Mouse (Mus musculus) MEL (cell line): ENCODE results near the gene Naa15. TPM values are rescaled to one million over a fixed set of nuclear protein-coding genes. Genes with fewer than 3 reads are reported as not detected.

Source experiments
- DNase-seq: peaks from one replicate; pipeline ENCODE4 v3.0.0; 2011; ENCODE audit warnings: low read depth, low spot score
- H3K27ac ChIP-seq: 2 replicates; pipeline ENCODE4 v1.5.1; 2012; ENCODE audit warnings: low read depth, mild to moderate bottlenecking, control low read depth, low read length, moderate library complexity; ENCODE audit not compliant: control insufficient read depth
- H3K27me3 ChIP-seq, 2 experiments: fragments of 150-350 bp in 1 of 2; sonication (generic) in 1 of 2; 2 replicates each; pipeline ENCODE4 v1.6.1; 2012; ENCODE audit warnings: low read length in 2 of 2, mild to moderate bottlenecking in 2 of 2, improper control_type of control experiment in 1 of 2, moderate library complexity in 1 of 2; ENCODE audit not compliant: insufficient read depth in 2 of 2, control insufficient read depth in 1 of 2
- H3K36me3 ChIP-seq, 2 experiments: 2 replicates each; pipeline ENCODE4 v1.6.1; 2012 to 2014; ENCODE audit warnings: low read length in 2 of 2, improper control_type of control experiment in 1 of 2, inconsistent platforms in 1 of 2, mild to moderate bottlenecking in 1 of 2; ENCODE audit not compliant: insufficient read depth in 2 of 2, control insufficient read depth in 1 of 2
- H3K4me1 ChIP-seq, 2 experiments: fragments of 150-350 bp in 1 of 2; sonication (generic) in 1 of 2; 2 replicates each; pipeline ENCODE4 v1.6.1; 2012; ENCODE audit warnings: low read length in 2 of 2, improper control_type of control experiment in 1 of 2, mild to moderate bottlenecking in 1 of 2; ENCODE audit not compliant: insufficient read depth in 2 of 2, control insufficient read depth in 1 of 2
- H3K4me3 ChIP-seq, 2 experiments: fragments of 150-350 bp in 1 of 2; sonication (generic) in 1 of 2; 2 replicates each; pipeline ENCODE4 v1.5.1; 2012; ENCODE audit warnings: low read depth in 2 of 2, low read length in 2 of 2, mild to moderate bottlenecking in 2 of 2, moderate library complexity in 2 of 2, control low read depth in 1 of 2, improper control_type of control experiment in 1 of 2; ENCODE audit not compliant: control insufficient read depth in 1 of 2, insufficient read depth in 1 of 2
- H3K79me2 ChIP-seq: 2 replicates; pipeline ENCODE4 v1.6.1; 2012; ENCODE audit warnings: mild to moderate bottlenecking, low read length, moderate library complexity; ENCODE audit not compliant: control insufficient read depth, poor library complexity, insufficient read depth
- H3K9ac ChIP-seq: 2 replicates; pipeline ENCODE4 v1.6.1; 2012; ENCODE audit warnings: low read depth, mild to moderate bottlenecking, control low read depth, low read length, moderate library complexity; ENCODE audit not compliant: control insufficient read depth, poor library complexity, severe bottlenecking
- H3K9me3 ChIP-seq: fragments of 150-350 bp; sonication (generic); replicated peaks from 2 replicates; pipeline ENCODE4 v1.6.1; 2012; ENCODE audit warnings: mild to moderate bottlenecking, low read length, improper control_type of control experiment, moderate library complexity; ENCODE audit not compliant: insufficient read depth
- CHD2 ChIP-seq: IDR thresholded peaks from 2 replicates; pipeline ENCODE4 v1.6.1; 2011; ENCODE audit warnings: low read length, improper control_type of control experiment
- MAFK ChIP-seq: IDR thresholded peaks from 2 replicates; pipeline ENCODE4 v1.6.1; 2011; ENCODE audit warnings: low read depth, mild to moderate bottlenecking, low read length, improper control_type of control experiment, borderline replicate concordance
- MAZ ChIP-seq: IDR thresholded peaks from 2 replicates; pipeline ENCODE4 v1.6.1; 2012; ENCODE audit warnings: low read depth, mild to moderate bottlenecking, inconsistent platforms, low read length, improper control_type of control experiment
- MEF2A ChIP-seq: IDR thresholded peaks from 2 replicates; pipeline ENCODE4 v1.6.1; 2014; ENCODE audit warnings: low read depth, mild to moderate bottlenecking, inconsistent platforms, low read length, improper control_type of control experiment; ENCODE audit not compliant: poor library complexity, insufficient replicate concordance, severe bottlenecking; ENCODE audit errors: extremely low read depth
- POLR2A ChIP-seq, 2 experiments: IDR thresholded peaks; 2 replicates each; pipeline ENCODE4 v1.6.1; 2011 to 2012; ENCODE audit warnings: low read length in 2 of 2, mild to moderate bottlenecking in 2 of 2, control low read depth in 1 of 2, improper control_type of control experiment in 1 of 2, low read depth in 1 of 2, moderate library complexity in 1 of 2; ENCODE audit not compliant: control insufficient read depth in 1 of 2, insufficient read depth in 1 of 2, poor library complexity in 1 of 2
- POLR2AphosphoS2 ChIP-seq: IDR thresholded peaks from 2 replicates; pipeline ENCODE4 v1.6.1; 2011; ENCODE audit warnings: low read length, improper control_type of control experiment
- POLR2AphosphoS5 ChIP-seq: IDR thresholded peaks from 2 replicates; pipeline ENCODE4 v1.6.1; 2012; ENCODE audit warnings: low read depth, borderline replicate concordance, mild to moderate bottlenecking, inconsistent platforms, low read length, moderate library complexity, mixed read lengths
- RAD21 ChIP-seq: IDR thresholded peaks from 2 replicates; pipeline ENCODE4 v1.6.1; 2011; ENCODE audit warnings: mild to moderate bottlenecking, low read depth, low read length, improper control_type of control experiment
- RCOR1 ChIP-seq: IDR thresholded peaks from 2 replicates; pipeline ENCODE4 v1.6.1; 2012; ENCODE audit warnings: low read depth, mild to moderate bottlenecking, inconsistent platforms, low read length, improper control_type of control experiment
- SMC3 ChIP-seq: IDR thresholded peaks from 2 replicates; pipeline ENCODE4 v1.6.1; 2011; ENCODE audit warnings: low read depth, low read length, improper control_type of control experiment
- TBP ChIP-seq: IDR thresholded peaks from 2 replicates; pipeline ENCODE4 v1.8.0; 2011; ENCODE audit warnings: low read depth, low read length, improper control_type of control experiment
- USF2 ChIP-seq, 2 experiments: IDR thresholded peaks; 2 replicates each; pipeline ENCODE4 v1.6.1; 2011 to 2012; ENCODE audit warnings: improper control_type of control experiment in 2 of 2, low read length in 2 of 2, borderline replicate concordance in 1 of 2, inconsistent platforms in 1 of 2, low read depth in 1 of 2, mild to moderate bottlenecking in 1 of 2; ENCODE audit not compliant: insufficient read depth in 1 of 2
- ZKSCAN1 ChIP-seq: IDR thresholded peaks from 2 replicates; pipeline ENCODE4 v1.6.1; 2012; ENCODE audit warnings: low read depth, mild to moderate bottlenecking, inconsistent platforms, low read length, improper control_type of control experiment, moderate library complexity
- ZMIZ1 ChIP-seq: IDR thresholded peaks from 2 replicates; pipeline ENCODE4 v1.6.1; 2012; ENCODE audit warnings: low read depth, mild to moderate bottlenecking, inconsistent platforms, low read length, improper control_type of control experiment, moderate library complexity
- polyA plus RNA-seq, 2 experiments: library from polyadenylated mRNA; stranded (reverse) in 1 of 2; unstranded in 1 of 2; fragments of >175 nt in 1 of 2; fragments of >200 nt in 1 of 2; gene quantifications; 2 replicates each; pipeline versions ENCODE4 v1.2.1 to v1.2.4; 2012; ENCODE audit warnings: low replicate concordance in 2 of 2, low read depth in 1 of 2; ENCODE audit not compliant: insufficient read length in 2 of 2, insufficient read depth in 1 of 2, missing spikeins in 1 of 2
- total RNA-seq: library from RNA; depleted of rRNA; stranded (reverse); fragments of 300-350 nt; gene quantifications from 2 replicates; pipeline ENCODE4 v1.2.3, GENCODE M21; 2012

Naa15 gene
- total and polyA plus RNA-seq, 3 experiments: 36.6 to 558 (median 61.6) TPM

- Histone ChIP-seq H3K9me3 (no peaks in the 10 kb centered on the region), H3K27ac (no peak overlapping the region), H3K79me2 (peaks cover 6% of the 10 kb centered on the region), H3K27me3 (no peaks in the 10 kb centered on the region), H3K4me1 (peaks cover 0 to 3% of the 10 kb centered on the region in 2 experiments; a peak in 1 of 4 replicates), H3K4me3 (no peak overlapping the region), H3K9ac (no peak overlapping the region), H3K36me3 (peaks cover 0 to 7% of the 10 kb centered on the region in 2 experiments; a peak in 2 of 4 replicates)
- no peak for DNase-seq
- TF ChIP-seq POLR2AphosphoS2 (no peak), POLR2A (IDR thresholded peaks at IDR 0.05; ENCODE audit: control insufficient read depth in 1 of 2, insufficient read depth in 1 of 2, low read depth in 1 of 2, low read length in 2 of 2, poor library complexity in 1 of 2) (no peak), MAFK (no peak)
These were observed 71.7 kb downstream of the Naa15 start for GRCm38 (mm10) chr3:51486491-51487195.

- DNase-seq: no peak
- Histone ChIP-seq H3K4me1 (no peaks in the 10 kb centered on the region), H3K79me2 (peaks cover 2% of the 10 kb centered on the region), H3K4me3 (no peak overlapping the region), H3K36me3 (no peaks in the 10 kb centered on the region), H3K9me3 (no peaks in the 10 kb centered on the region), H3K27ac (no peak overlapping the region), H3K9ac (no peak overlapping the region), H3K27me3 (no peaks in the 10 kb centered on the region)
- TF ChIP-seq RCOR1 (peak; percentile 63), CHD2 (no peak), ZMIZ1 (no peak), ZKSCAN1 (no peak), SMC3 (no peak), POLR2AphosphoS5 (no peak)
These were observed 75.3 kb downstream of the Naa15 start for GRCm38 (mm10) chr3:51490088-51490753.

- Histone ChIP-seq H3K9ac (no peak overlapping the region), H3K27me3 (no peaks in the 10 kb centered on the region)
These were observed 78.4 kb downstream of the Naa15 start for GRCm38 (mm10) chr3:51493272-51493838.

More at GRCm38 (mm10) chr3:51493272-51493838, 78.4 kb downstream of the Naa15 start:
- no peaks in the 10 kb centered on the region; the same call in 1 of the 2 replicates for H3K79me2 ChIP-seq
- H3K4me3 ChIP-seq: no peak overlapping the region
- TF ChIP-seq MEF2A (no peak), USF2 (IDR thresholded peaks at IDR 0.05; ENCODE audit: borderline replicate concordance in 1 of 2, insufficient read depth in 1 of 2, low read depth in 1 of 2, low read length in 2 of 2) (no peak), POLR2AphosphoS2 (no peak), TBP (no peak), SMC3 (no peak), RAD21 (no peak), MAZ (no peak)
- no peak for DNase-seq
- H3K9me3 ChIP-seq: no peaks in the 10 kb centered on the region
- peaks cover 0 to 4% of the 10 kb centered on the region in 2 experiments; a peak in 2 of 4 replicates for H3K36me3 ChIP-seq
- H3K4me1 ChIP-seq: no peaks in the 10 kb centered on the region
- H3K27ac ChIP-seq: no peak overlapping the region
